Mouse (Mus musculus) stomach, embryonic 15.5 days (tissue): ENCODE results near the gene Dpagt1. TPM values are rescaled to one million over a fixed set of nuclear protein-coding genes. Genes with fewer than 3 reads are reported as not detected.
"Not testable (repeated sequence)": the region's sequence is repeated elsewhere in the genome, so short reads cannot be mapped to it uniquely, and the experiment has no call there.

Experiments used
- ATAC-seq: fragments of 200-750 bp; cut with Nextera tagmentation; 2 replicates; pipeline ENCODE4 v1.8.0; 2017; ENCODE audit warnings: low read depth, moderate number of reproducible peaks, moderate TSS enrichment; ENCODE audit not compliant: insufficient read depth, low FRiP score
- H3K27ac ChIP-seq: fragments of 300-500 bp; sonication (generic); 2 replicates; pipeline ENCODE4 v1.5.1; 2015; ENCODE audit warnings: mild to moderate bottlenecking, inconsistent platforms
- H3K27me3 ChIP-seq: fragments of 300-500 bp; sonication (generic); replicated peaks from 2 replicates; pipeline ENCODE4 v1.6.1; 2015; ENCODE audit warnings: inconsistent platforms
- H3K36me3 ChIP-seq: fragments of 300-500 bp; sonication (generic); 2 replicates; pipeline ENCODE4 v1.6.1; 2015; ENCODE audit warnings: inconsistent platforms
- H3K4me1 ChIP-seq: fragments of 300-500 bp; sonication (generic); 2 replicates; pipeline ENCODE4 v1.6.1; 2015; ENCODE audit warnings: inconsistent platforms
- H3K4me2 ChIP-seq: fragments of 300-500 bp; sonication (generic); 2 replicates; pipeline ENCODE4 v1.6.1; 2015; ENCODE audit warnings: mild to moderate bottlenecking, inconsistent platforms
- H3K4me3 ChIP-seq: fragments of 300-500 bp; sonication (generic); replicated peaks from 2 replicates; pipeline ENCODE4 v1.5.1; 2015; ENCODE audit warnings: inconsistent platforms
- H3K9ac ChIP-seq: fragments of 300-500 bp; sonication (generic); 2 replicates; pipeline ENCODE4 v1.6.1; 2015; ENCODE audit warnings: inconsistent platforms
- H3K9me3 ChIP-seq: fragments of 300-500 bp; sonication (generic); 2 replicates; pipeline ENCODE4 v1.6.1; 2016; ENCODE audit warnings: inconsistent platforms
- WGBS: fragments of 180-500 bp; shearing (Covaris S2); methylation state at CpG from one replicate; pipeline ENCODE4 v1.1.7; 2015; 5-methylcytosine and 5-hydroxymethylcytosine counted together
- microRNA-seq: library from miRNA; unstranded; fragments of <30 nt; microRNA quantifications from one replicate; pipeline ENCODE4, GENCODE M21; 2016
- polyA plus RNA-seq: library from polyadenylated mRNA; unstranded; fragments of >200 nt; fragmentation: Nextera tagmentation; extraction: Ambion mirVana; gene quantifications from 2 replicates; pipeline ENCODE4 v1.2.1, GENCODE M21; 2015

The Dpagt1 gene
- polyA plus RNA-seq, 1 experiment from 2014 or later, result 33.5 TPM

DNA sequence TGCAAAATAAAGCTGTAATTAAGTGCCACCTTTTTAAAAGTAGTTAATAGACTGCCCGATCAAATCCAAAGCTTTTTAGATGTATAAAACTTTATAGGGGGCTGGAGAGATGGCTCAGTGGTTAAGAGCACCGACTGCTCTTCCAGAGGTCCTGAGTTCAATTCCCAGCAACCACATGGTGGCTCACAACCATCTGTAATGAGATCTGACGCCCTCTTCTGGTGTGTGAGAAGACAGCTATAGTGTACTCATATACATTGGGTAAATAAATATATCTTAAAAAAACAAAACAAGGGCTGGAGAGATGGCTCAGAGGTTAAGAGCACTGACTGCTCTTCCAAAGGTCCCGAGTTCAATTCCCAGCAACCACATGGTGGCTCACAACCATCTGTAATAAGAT is 36.1 kb downstream of the Dpagt1 start:
- peak overlapping the region; percentile 74 for H3K27ac ChIP-seq
- peaks cover 15% of the 10 kb centered on the region for H3K36me3 ChIP-seq
- H3K9ac ChIP-seq, H3K27me3 ChIP-seq, H3K9me3 ChIP-seq, ATAC-seq, H3K4me1 ChIP-seq: not testable (repeated sequence)
- H3K4me2 ChIP-seq, result peak overlapping the region; percentile 68
- H3K4me3 ChIP-seq, result peak overlapping the region; percentile 94
- WGBS, result 37% methylated on average over 4 of the region's 4 CpGs

DNA sequence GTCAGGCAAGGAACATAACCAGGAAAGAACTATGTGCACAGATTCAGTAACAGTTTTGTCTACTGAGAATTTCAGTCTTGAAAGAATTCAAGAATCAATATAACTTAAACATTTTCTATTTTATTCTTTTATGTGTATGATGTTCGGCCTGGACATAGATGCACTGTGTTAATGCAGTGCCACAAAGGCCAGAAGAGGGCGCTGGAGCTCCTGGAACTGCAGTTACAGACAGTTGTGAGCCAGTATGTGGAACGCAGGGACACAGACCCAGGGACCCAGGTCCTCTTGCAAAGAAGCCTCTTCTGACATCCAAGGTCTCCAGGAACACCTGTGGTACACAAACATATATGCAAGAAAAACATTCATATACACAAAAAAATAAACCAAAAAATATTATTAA is 38.7 kb downstream of the Dpagt1 start:
- 59% methylated on average over 3 of the region's 3 CpGs for WGBS
- Histone ChIP-seq H3K27me3 (no peaks in the 10 kb centered on the region), H3K4me3 (no peak overlapping the region), H3K4me1 (peaks cover 7% of the 10 kb centered on the region; the same call in 1 of the 2 replicates), H3K36me3 (peaks cover under 1% of the 10 kb centered on the region; the same call in 1 of the 2 replicates), H3K9ac (no peak overlapping the region), H3K27ac (no peak overlapping the region), H3K4me2 (no peak overlapping the region), H3K9me3 (no peaks in the 10 kb centered on the region)
- ATAC-seq, result no peak

DNA sequence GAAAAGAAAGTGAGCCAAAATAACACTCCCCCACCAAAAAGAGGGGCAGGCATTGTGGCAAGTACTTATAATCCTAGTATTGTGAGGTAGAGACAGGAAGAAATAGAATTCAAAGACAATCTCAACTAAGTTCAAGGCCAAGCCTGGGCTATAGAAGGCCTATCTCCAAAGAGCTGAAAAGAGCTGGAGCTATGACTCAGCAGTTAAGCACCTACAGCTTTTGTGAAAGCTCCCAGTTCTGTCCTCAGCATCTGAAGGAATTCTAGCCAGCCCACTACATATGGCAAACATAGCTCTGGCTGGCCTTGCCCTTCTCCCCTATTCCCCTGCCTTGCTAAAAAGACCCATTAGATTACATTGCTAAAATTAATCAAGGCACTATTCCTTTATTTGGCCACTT is 47.6 kb downstream of the Dpagt1 start:
- H3K4me2 ChIP-seq, result no peak overlapping the region
- H3K4me1 ChIP-seq, result no peaks in the 10 kb centered on the region
- no peak overlapping the region for H3K27ac ChIP-seq
- no peaks in the 10 kb centered on the region for H3K27me3 ChIP-seq
- ATAC-seq, result no peak
- H3K36me3 ChIP-seq, result no peaks in the 10 kb centered on the region
- H3K9me3 ChIP-seq, result no peaks in the 10 kb centered on the region
- no peak overlapping the region for H3K9ac ChIP-seq
- no peak overlapping the region for H3K4me3 ChIP-seq

- Histone ChIP-seq H3K4me2 (no peak overlapping the region), H3K36me3 (peaks cover under 1% of the 10 kb centered on the region; the same call in 1 of the 2 replicates), H3K4me1 (peaks cover 11% of the 10 kb centered on the region; the same call in 1 of the 2 replicates), H3K9ac (no peak overlapping the region), H3K27me3 (no peaks in the 10 kb centered on the region), H3K4me3 (no peak overlapping the region), H3K9me3 (no peaks in the 10 kb centered on the region), H3K27ac (no peak overlapping the region)
- ATAC-seq, result no peak
- 83% methylated on average over 6 of the region's 6 CpGs for WGBS
These were observed 50.3 kb downstream of the Dpagt1 start for GRCm38 (mm10) chr9:44376141-44376540.

- peaks cover 14% of the 10 kb centered on the region; the same call in 1 of the 2 replicates for H3K4me1 ChIP-seq
- H3K4me3 ChIP-seq, H3K27me3 ChIP-seq, ATAC-seq, H3K27ac ChIP-seq, H3K4me2 ChIP-seq, H3K9ac ChIP-seq, H3K9me3 ChIP-seq: not testable (repeated sequence)
- WGBS, result 84% methylated on average over 2 of the region's 2 CpGs
- H3K36me3 ChIP-seq, result peaks cover 13% of the 10 kb centered on the region
These were observed 51.5 kb downstream of the Dpagt1 start for GRCm38 (mm10) chr9:44377335-44377734.

DNA sequence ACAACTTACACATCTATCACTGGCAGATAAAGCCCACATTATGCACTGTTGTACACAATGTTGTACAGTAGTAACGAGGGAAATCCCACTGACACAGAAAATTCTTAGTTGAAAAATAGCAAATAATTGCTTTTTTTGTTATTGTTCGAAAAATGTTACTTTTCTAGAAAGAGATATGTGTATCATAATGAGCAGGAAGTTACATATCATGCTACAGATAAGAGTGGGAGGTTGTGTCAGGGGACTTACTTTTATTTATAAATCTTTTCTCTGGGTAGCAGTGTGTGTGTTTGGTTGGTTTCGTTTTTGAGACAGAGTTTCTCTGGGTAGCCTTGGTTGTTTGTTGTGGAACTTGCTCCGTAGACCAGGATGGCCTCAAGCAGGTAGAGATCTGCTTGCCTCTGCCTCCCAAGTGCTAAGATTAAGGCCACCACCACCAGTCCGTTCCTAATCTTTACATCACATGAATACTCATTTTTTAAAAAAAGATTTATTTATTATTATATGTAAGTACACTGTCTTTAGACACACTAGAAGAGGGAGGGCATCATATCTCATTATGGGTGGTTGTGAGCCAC is 52.4 kb downstream of the Dpagt1 start:
- Histone ChIP-seq H3K4me1 (peaks cover 14% of the 10 kb centered on the region; the same call in 1 of the 2 replicates), H3K4me3 (peak overlapping the region; percentile 78), H3K9ac (peak overlapping the region; percentile 56; the same call in 1 of the 2 replicates), H3K9me3 (no peaks in the 10 kb centered on the region), H3K27ac (peak overlapping the region; percentile 83), H3K27me3 (no peaks in the 10 kb centered on the region), H3K4me2 (peak overlapping the region; percentile 66), H3K36me3 (peaks cover 22% of the 10 kb centered on the region)
- 77% methylated on average over 5 of the region's 5 CpGs for WGBS
- no peak for ATAC-seq

- Histone ChIP-seq H3K4me3 (peak within 1 kb of the TSS; percentile 78), H3K36me3 (peaks cover 32% of the 10 kb centered on the region), H3K9me3 (no peaks in the 10 kb centered on the region), H3K4me1 (peaks cover 14% of the 10 kb centered on the region; the same call in 1 of the 2 replicates), H3K4me2 (peak within 1 kb of the TSS; percentile 80), H3K9ac (peak within 1 kb of the TSS; percentile 86), H3K27ac (peak within 1 kb of the TSS; percentile 83), H3K27me3 (no peaks in the 10 kb centered on the region)
- peak; percentile 97 for ATAC-seq
- under 1% methylated on average over 83 of the region's 83 CpGs for WGBS
These were observed 53.4 kb downstream of the Dpagt1 start, which contains the start of gene Hyou1 for GRCm38 (mm10) chr9:44379054-44379834. Gene Hyou1 (plus strand): TSS chr9:44379490.

DNA sequence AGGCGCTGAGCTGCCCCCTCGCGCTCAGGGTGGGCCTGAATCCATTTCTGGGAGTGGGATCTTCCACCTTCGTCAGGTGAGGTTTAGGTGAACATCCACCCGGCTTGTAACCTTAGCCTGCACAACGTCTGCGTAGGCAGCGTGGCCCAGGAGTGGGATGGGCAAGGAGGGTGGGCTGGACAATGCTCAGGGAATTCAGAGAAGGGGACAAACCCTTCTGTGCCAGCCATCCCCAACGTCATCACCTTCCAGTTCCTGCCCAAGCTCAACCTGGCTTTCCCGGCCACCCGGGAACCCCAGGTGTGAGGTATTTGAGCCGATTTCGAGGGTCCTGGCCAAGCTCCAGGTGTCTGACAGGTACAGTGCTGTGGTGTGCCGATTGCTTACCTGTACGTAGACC is 54.0 kb downstream of the Dpagt1 start:
- no peak for ATAC-seq
- H3K27ac ChIP-seq, result peak overlapping the region; percentile 78

More for the DNA sequence above, 54.0 kb downstream of the Dpagt1 start:
- WGBS, result 3% methylated on average over 15 of the region's 15 CpGs
- peak overlapping the region; percentile 78 for H3K4me3 ChIP-seq
- peak overlapping the region; percentile 86 for H3K9ac ChIP-seq
- H3K9me3 ChIP-seq, result no peaks in the 10 kb centered on the region
- H3K4me2 ChIP-seq, result peak overlapping the region; percentile 80
- peaks cover 14% of the 10 kb centered on the region; the same call in 1 of the 2 replicates for H3K4me1 ChIP-seq
- H3K27me3 ChIP-seq, result no peaks in the 10 kb centered on the region
- peaks cover 38% of the 10 kb centered on the region for H3K36me3 ChIP-seq

Small RNAs within 50 kb of the gene (microRNA-seq; reads per million reads assigned to microRNA genes)
- not detected for gene Gm44335

Other genes with a start within 250 kb of the Dpagt1 start
- gene Mfrp, start 224.3 kb upstream of the Dpagt1 start, polyA plus RNA-seq, result 0.18 TPM in 2 replicates
- 2.8 and 3.3 TPM in 2 replicates for gene C1qtnf5, start 218.8 kb upstream of the Dpagt1 start, polyA plus RNA-seq
- gene Gm49380, start 212.5 kb upstream of the Dpagt1 start, polyA plus RNA-seq, result 0.14 and 0.18 TPM in 2 replicates
- gene Rnf26, start 212.5 kb upstream of the Dpagt1 start, polyA plus RNA-seq, result 59.9 and 60.8 TPM in 2 replicates
- 38.3 and 43.0 TPM in 2 replicates for gene Mcam, start 191.6 kb upstream of the Dpagt1 start, polyA plus RNA-seq
- 12.4 and 13.6 TPM in 2 replicates for gene Cbl, start 92.0 kb upstream of the Dpagt1 start, polyA plus RNA-seq
- gene Ccdc153, start 85.3 kb upstream of the Dpagt1 start, polyA plus RNA-seq, result 0.23 TPM in 1 of 2 replicates, not detected in the other
- 2.5 and 2.9 TPM in 2 replicates for gene Pdzd3, start 74.5 kb upstream of the Dpagt1 start, polyA plus RNA-seq
- gene Nlrx1, start 57.4 kb upstream of the Dpagt1 start, polyA plus RNA-seq, result 8.9 TPM in 2 replicates
- gene Abcg4, start 37.4 kb upstream of the Dpagt1 start, polyA plus RNA-seq, result 4.6 and 5.1 TPM in 2 replicates
- 20.3 and 21.4 TPM in 2 replicates for gene Hinfp, start 20.3 kb upstream of the Dpagt1 start, polyA plus RNA-seq
- 7.9 and 10.1 TPM in 2 replicates for gene C2cd2l, start 5.7 kb upstream of the Dpagt1 start, polyA plus RNA-seq
- gene H2afx, start 8.7 kb downstream of the Dpagt1 start, polyA plus RNA-seq, result 260 and 267 TPM in 2 replicates
- gene Hmbs, start 18.2 kb downstream of the Dpagt1 start, polyA plus RNA-seq, result 155 and 202 TPM in 2 replicates
- gene Vps11, start 35.7 kb downstream of the Dpagt1 start, polyA plus RNA-seq, result 25.8 and 26.4 TPM in 2 replicates
- 30.6 and 36.2 TPM in 2 replicates for gene Hyou1, start 53.5 kb downstream of the Dpagt1 start, polyA plus RNA-seq
- 31.1 and 34.1 TPM in 2 replicates for gene Slc37a4, start 70.8 kb downstream of the Dpagt1 start, polyA plus RNA-seq
- 1,740 and 2,121 TPM in 2 replicates for gene Rps25, start 81.1 kb downstream of the Dpagt1 start, polyA plus RNA-seq
- gene Trappc4, start 81.6 kb downstream of the Dpagt1 start, polyA plus RNA-seq, result 115 and 125 TPM in 2 replicates
- gene Ccdc84, start 92.5 kb downstream of the Dpagt1 start, polyA plus RNA-seq, result 27.4 and 27.9 TPM in 2 replicates
- not detected in 2 replicates for gene Foxr1, start 115.1 kb downstream of the Dpagt1 start, polyA plus RNA-seq
- gene Upk2, start 129.0 kb downstream of the Dpagt1 start, polyA plus RNA-seq, result 18.2 and 26.2 TPM in 2 replicates
- gene Bcl9l, start 156.8 kb downstream of the Dpagt1 start, polyA plus RNA-seq, result 12.0 and 12.1 TPM in 2 replicates
- gene Cxcr5, start 235.9 kb downstream of the Dpagt1 start, polyA plus RNA-seq, result 0.54 and 0.62 TPM in 2 replicates